Mouse (Mus musculus) heart, embryonic 11.5 days (tissue): ENCODE measurements around the gene 4932429P05Rik. TPM values are rescaled to one million over a fixed set of nuclear protein-coding genes. Genes with fewer than 3 reads are reported as not detected.

ENCODE experiments used
- ATAC-seq: fragments of 200-750 bp; cut with Nextera tagmentation; replicated peaks from 2 replicates; pipeline ENCODE4 v1.8.0; 2017; ENCODE audit warnings: moderate library complexity; ENCODE audit not compliant: insufficient number of reproducible peaks, low FRiP score, low TSS enrichment
- H3K27ac ChIP-seq: fragments of 300-500 bp; sonication (generic); 2 replicates; pipeline ENCODE4 v1.5.1; 2014; ENCODE audit warnings: mild to moderate bottlenecking, low read depth, low read length
- H3K27me3 ChIP-seq: fragments of 300-500 bp; sonication (generic); 2 replicates; pipeline ENCODE4 v1.6.1; 2014; ENCODE audit warnings: mild to moderate bottlenecking, low read length, mixed read lengths; ENCODE audit not compliant: control insufficient read depth, insufficient read depth
- H3K36me3 ChIP-seq: fragments of 300-500 bp; sonication (generic); 2 replicates; pipeline ENCODE4 v1.6.1; 2014; ENCODE audit warnings: mild to moderate bottlenecking, low read length, moderate library complexity, mixed read lengths; ENCODE audit not compliant: control insufficient read depth, insufficient read depth
- H3K4me1 ChIP-seq: fragments of 300-500 bp; sonication (generic); 2 replicates; pipeline ENCODE4 v1.6.1; 2014; ENCODE audit warnings: low read length; ENCODE audit not compliant: control insufficient read depth, insufficient read depth
- H3K4me2 ChIP-seq: fragments of 300-500 bp; sonication (generic); 2 replicates; pipeline ENCODE4 v1.6.1; 2014; ENCODE audit warnings: mild to moderate bottlenecking, moderate library complexity
- H3K4me3 ChIP-seq: fragments of 300-500 bp; sonication (generic); 2 replicates; pipeline ENCODE4 v1.5.1; 2014; ENCODE audit warnings: low read depth, low read length
- H3K9ac ChIP-seq: fragments of 300-500 bp; sonication (generic); 2 replicates; pipeline ENCODE4 v1.6.1; 2014; ENCODE audit warnings: mild to moderate bottlenecking, low read depth, low read length, moderate library complexity
- H3K9me3 ChIP-seq: fragments of 300-500 bp; sonication (generic); replicated peaks from 2 replicates; pipeline ENCODE4 v1.6.1; 2016; ENCODE audit warnings: low read length; ENCODE audit not compliant: control insufficient read depth
- polyA plus RNA-seq: library from polyadenylated mRNA; unstranded; fragments of >200 nt; fragmentation: Nextera tagmentation; extraction: Ambion mirVana; gene quantifications from 2 replicates; pipeline ENCODE4 v1.2.1, GENCODE M21; 2014

The 4932429P05Rik gene
- not detected in 2 replicates for polyA plus RNA-seq

GRCm38 (mm10) chrX:89751968-89752367, at the start of gene 4932429P05Rik:
Gene 4932429P05Rik, plus strand, starts transcription at chrX:89752268.
- Histone ChIP-seq H3K4me2 (no peak within 1 kb of the TSS), H3K4me1 (no peaks in the 10 kb centered on the region), H3K4me3 (no peak within 1 kb of the TSS), H3K9me3 (no peaks in the 10 kb centered on the region), H3K36me3 (no peaks in the 10 kb centered on the region), H3K27ac (no peak within 1 kb of the TSS), H3K9ac (no peak within 1 kb of the TSS), H3K27me3 (no peaks in the 10 kb centered on the region)
- ATAC-seq: no peak

Other genes with a start within 250 kb of the 4932429P05Rik start
- gene 4930415L06Rik, start 180.6 kb downstream of the 4932429P05Rik start, polyA plus RNA-seq: not detected in 2 replicates